8 mouse cellular contexts compared by ENCODE assay signal in the genomic region with DNA sequence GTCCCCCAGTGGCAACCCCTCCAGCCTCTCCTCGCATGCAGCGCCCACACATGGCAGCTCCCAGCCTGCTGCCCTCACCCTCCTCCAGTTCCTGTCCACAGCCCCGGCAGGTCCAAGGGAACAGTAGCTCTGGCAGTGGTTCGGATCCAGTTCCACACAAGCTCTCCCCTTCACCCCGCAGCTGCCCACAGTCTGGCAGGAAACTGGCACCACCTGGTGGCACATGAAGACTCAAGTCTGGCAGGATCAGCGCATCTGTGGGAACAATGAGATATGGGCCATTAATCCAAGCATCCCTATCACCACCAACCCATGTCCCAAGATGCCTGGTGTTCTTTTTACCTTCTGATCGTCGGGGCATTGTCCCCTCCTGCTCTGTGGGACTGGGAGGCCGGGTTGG. TPM values are rescaled to one million over a fixed set of nuclear protein-coding genes. Genes with fewer than 3 reads are reported as not detected.
DNase-seq lines count a peak whose midpoint lies in the region; ATAC-seq and TF ChIP-seq lines count a peak whose summit lies in the region.

No protein-coding gene starts in this region.

- H3K27me3 ChIP-seq in heart, embryonic 11.5 days (ENCODE audit: control insufficient read depth, insufficient read depth, low read length): no peaks in the 10 kb centered on the region
- no peaks in the 10 kb centered on the region for H3K27me3 ChIP-seq in neural tube, embryonic 12.5 days (replicated peaks)
- H3K27me3 ChIP-seq in neural tube, embryonic 15.5 days (replicated peaks): no peaks in the 10 kb centered on the region
- no peaks in the 10 kb centered on the region for H3K27me3 ChIP-seq in forebrain, postnatal 0 days (ENCODE audit: insufficient read depth, low read length)

- H3K4me3 ChIP-seq in heart, embryonic 11.5 days (ENCODE audit: low read depth, low read length): 0 out of 2 replicates have a peak overlapping the region, but pooled peaks have one; percentile 2
- H3K4me3 ChIP-seq in neural tube, embryonic 12.5 days: 0 out of 2 replicates have a peak overlapping the region, but pooled peaks have one; percentile 0
- H3K4me3 ChIP-seq in neural tube, embryonic 15.5 days (replicated peaks): no peak overlapping the region
- H3K4me3 ChIP-seq in forebrain, postnatal 0 days (ENCODE audit: low read depth, low read length): no peak overlapping the region

- peaks cover 9% of the 10 kb centered on the region; the same call in 1 of the 2 replicates for H3K4me1 ChIP-seq in heart, embryonic 11.5 days (ENCODE audit: control insufficient read depth, insufficient read depth, low read length)
- H3K4me1 ChIP-seq in neural tube, embryonic 12.5 days: peaks cover 23% of the 10 kb centered on the region
- H3K4me1 ChIP-seq in neural tube, embryonic 15.5 days: peaks cover 29% of the 10 kb centered on the region
- H3K4me1 ChIP-seq in forebrain, postnatal 0 days (ENCODE audit: insufficient read depth): peaks cover 6% of the 10 kb centered on the region; the same call in 1 of the 2 replicates

- ATAC-seq in heart, embryonic 11.5 days (replicated peaks; ENCODE audit: insufficient number of reproducible peaks, low FRiP score, low TSS enrichment): no peak
- no peak for ATAC-seq in neural tube, embryonic 12.5 days (ENCODE audit: low FRiP score, low read depth)
- no peak for ATAC-seq in neural tube, embryonic 15.5 days (ENCODE audit: low FRiP score)
- ATAC-seq in forebrain, postnatal 0 days: no peak

- DNase-seq in heart, postnatal 4 days: no peak
- no peak for DNase-seq in forebrain, postnatal 0 days
- peak; percentile 16 for DNase-seq in retina, embryonic 14.5 days (ENCODE audit: low spot score)
- DNase-seq in right cerebral cortex, adult 2 months (ENCODE audit: low spot score in 2 of 2): no peak
- no peak for DNase-seq in Muller cell, postnatal 12 days (ENCODE audit: inconsistent ontology term)

- peaks cover 54% of the 10 kb centered on the region for H3K36me3 ChIP-seq in heart, embryonic 11.5 days (ENCODE audit: control insufficient read depth, insufficient read depth, low read length)
- H3K36me3 ChIP-seq in neural tube, embryonic 12.5 days: peaks cover 84% of the 10 kb centered on the region
- H3K36me3 ChIP-seq in neural tube, embryonic 15.5 days: peaks cover 79% of the 10 kb centered on the region
- H3K36me3 ChIP-seq in forebrain, postnatal 0 days (ENCODE audit: insufficient read depth): peaks cover 81% of the 10 kb centered on the region

- H3K4me2 ChIP-seq in heart, embryonic 11.5 days: no peak overlapping the region
- H3K4me2 ChIP-seq in neural tube, embryonic 12.5 days (replicated peaks): peak overlapping the region; percentile 87; the same call in 1 of the 2 replicates
- no peak overlapping the region for H3K4me2 ChIP-seq in neural tube, embryonic 15.5 days
- H3K4me2 ChIP-seq in forebrain, postnatal 0 days (ENCODE audit: low read depth): no peak overlapping the region

- TF ChIP-seq CTCF in forebrain, postnatal 0 days (IDR thresholded peaks at IDR 0.05; ENCODE audit: low read depth): peak; percentile 36

- H3K9ac ChIP-seq in heart, embryonic 11.5 days (ENCODE audit: low read depth, low read length): no peak overlapping the region
- peak overlapping the region; percentile 17; the same call in 1 of the 2 replicates for H3K9ac ChIP-seq in neural tube, embryonic 12.5 days
- H3K9ac ChIP-seq in neural tube, embryonic 15.5 days (replicated peaks): no peak overlapping the region
- no peak overlapping the region for H3K9ac ChIP-seq in forebrain, postnatal 0 days

- no peak overlapping the region for H3K27ac ChIP-seq in heart, embryonic 11.5 days (ENCODE audit: low read depth, low read length)
- no peak overlapping the region for H3K27ac ChIP-seq in neural tube, embryonic 12.5 days
- H3K27ac ChIP-seq in neural tube, embryonic 15.5 days (replicated peaks): no peak overlapping the region
- no peak overlapping the region for H3K27ac ChIP-seq in forebrain, postnatal 0 days (ENCODE audit: low read depth, low read length)

- H3K9me3 ChIP-seq in heart, embryonic 11.5 days (replicated peaks; ENCODE audit: control insufficient read depth, low read length): peaks cover 5% of the 10 kb centered on the region
- peaks cover 5% of the 10 kb centered on the region for H3K9me3 ChIP-seq in neural tube, embryonic 12.5 days
- peaks cover 4% of the 10 kb centered on the region for H3K9me3 ChIP-seq in neural tube, embryonic 15.5 days (replicated peaks)
- H3K9me3 ChIP-seq in forebrain, postnatal 0 days (ENCODE audit: low read length): peaks cover 4% of the 10 kb centered on the region; the same call in 1 of the 2 replicates

- WGBS in heart, embryonic 11.5 days (ENCODE audit: insufficient replicate concordance): 87% methylated on average over 9 of the region's 9 CpGs
- WGBS in neural tube, embryonic 12.5 days: 87% methylated on average over 9 of the region's 9 CpGs
- WGBS in neural tube, embryonic 15.5 days: 75% methylated on average over 9 of the region's 9 CpGs
- WGBS in forebrain, postnatal 0 days: 76% methylated on average over 9 of the region's 9 CpGs

RNA-seq across cellular contexts. Expression of a gene that starts 2.2 kb away (rescaled TPM):
- 4.8 and 5.0 TPM in 2 replicates for polyA plus RNA-seq in heart, embryonic 11.5 days (2014; fragmentation: Nextera tagmentation; extraction: Ambion mirVana)
- 10 to 100 TPM; 13.7 to 14.4 TPM for total RNA-seq in heart, postnatal 4 days (2021)
- polyA plus RNA-seq in neural tube, embryonic 12.5 days (2016; fragmentation: Nextera tagmentation; extraction: Ambion mirVana): 24.2 and 27.3 TPM in 2 replicates
- polyA plus RNA-seq in neural tube, embryonic 15.5 days (2015; fragmentation: Nextera tagmentation; extraction: Ambion mirVana): 14.2 and 14.9 TPM in 2 replicates
- total RNA-seq in forebrain, postnatal 0 days (2014; rRNA removed): 6.7 and 10.9 TPM in 2 replicates
- polyA plus RNA-seq in forebrain, postnatal 0 days (2015; fragmentation: Nextera tagmentation; extraction: Ambion mirVana): 10.8 and 11.8 TPM in 2 replicates

RNA-seq across cellular contexts. Expression of a gene that starts 6.7 kb away (rescaled TPM):
- polyA plus RNA-seq in heart, embryonic 11.5 days (2014; fragmentation: Nextera tagmentation; extraction: Ambion mirVana): 56.7 and 58.6 TPM in 2 replicates
- 10 to 100 TPM; 38.6 to 39.4 TPM for total RNA-seq in heart, postnatal 4 days (2021)
- polyA plus RNA-seq in neural tube, embryonic 12.5 days (2016; fragmentation: Nextera tagmentation; extraction: Ambion mirVana): 71.7 and 80.3 TPM in 2 replicates
- 86.8 and 90.4 TPM in 2 replicates for polyA plus RNA-seq in neural tube, embryonic 15.5 days (2015; fragmentation: Nextera tagmentation; extraction: Ambion mirVana)
- total RNA-seq in forebrain, postnatal 0 days (2014; rRNA removed): 45.3 and 70.8 TPM in 2 replicates
- polyA plus RNA-seq in forebrain, postnatal 0 days (2015; fragmentation: Nextera tagmentation; extraction: Ambion mirVana): 76.6 and 95.3 TPM in 2 replicates

RNA-seq across cellular contexts. Expression of a gene that starts 6.9 kb away (rescaled TPM):
- 115 and 122 TPM in 2 replicates for polyA plus RNA-seq in heart, embryonic 11.5 days (2014; fragmentation: Nextera tagmentation; extraction: Ambion mirVana)
- total RNA-seq in heart, postnatal 4 days (2021): 10 to 100 TPM; 88.3 to 88.7 TPM
- polyA plus RNA-seq in neural tube, embryonic 12.5 days (2016; fragmentation: Nextera tagmentation; extraction: Ambion mirVana): 131 and 134 TPM in 2 replicates
- polyA plus RNA-seq in neural tube, embryonic 15.5 days (2015; fragmentation: Nextera tagmentation; extraction: Ambion mirVana): 111 and 120 TPM in 2 replicates
- total RNA-seq in forebrain, postnatal 0 days (2014; rRNA removed): 91.6 and 104 TPM in 2 replicates
- polyA plus RNA-seq in forebrain, postnatal 0 days (2015; fragmentation: Nextera tagmentation; extraction: Ambion mirVana): 96.9 and 108 TPM in 2 replicates

RNA-seq across cellular contexts. Expression of a gene that starts 19.9 kb away (rescaled TPM):
- 48.2 and 50.8 TPM in 2 replicates for polyA plus RNA-seq in heart, embryonic 11.5 days (2014; fragmentation: Nextera tagmentation; extraction: Ambion mirVana)
- 10 to 100 TPM; 47.3 to 55.7 TPM for total RNA-seq in heart, postnatal 4 days (2021)
- 86.7 and 90.5 TPM in 2 replicates for polyA plus RNA-seq in neural tube, embryonic 12.5 days (2016; fragmentation: Nextera tagmentation; extraction: Ambion mirVana)
- polyA plus RNA-seq in neural tube, embryonic 15.5 days (2015; fragmentation: Nextera tagmentation; extraction: Ambion mirVana): 54.0 and 61.9 TPM in 2 replicates
- 36.8 and 49.8 TPM in 2 replicates for total RNA-seq in forebrain, postnatal 0 days (2014; rRNA removed)
- 36.2 and 52.9 TPM in 2 replicates for polyA plus RNA-seq in forebrain, postnatal 0 days (2015; fragmentation: Nextera tagmentation; extraction: Ambion mirVana)

RNA-seq across cellular contexts. Expression of a gene that starts 20.2 kb away (rescaled TPM):
- polyA plus RNA-seq in heart, embryonic 11.5 days (2014; fragmentation: Nextera tagmentation; extraction: Ambion mirVana): 0.76 and 1.2 TPM in 2 replicates
- total RNA-seq in heart, postnatal 4 days (2021): 1 to 10 TPM in 1 of 2 experiments, under 1 TPM in 1; 0.86 to 1.1 TPM
- polyA plus RNA-seq in neural tube, embryonic 12.5 days (2016; fragmentation: Nextera tagmentation; extraction: Ambion mirVana): 1.5 and 2.4 TPM in 2 replicates
- polyA plus RNA-seq in neural tube, embryonic 15.5 days (2015; fragmentation: Nextera tagmentation; extraction: Ambion mirVana): 1.5 and 1.9 TPM in 2 replicates
- 6.4 and 9.3 TPM in 2 replicates for total RNA-seq in forebrain, postnatal 0 days (2014; rRNA removed)
- 1.4 and 2.1 TPM in 2 replicates for polyA plus RNA-seq in forebrain, postnatal 0 days (2015; fragmentation: Nextera tagmentation; extraction: Ambion mirVana)

Comparison
In these comparisons a context has a peak if more than half of its experiments do, and no peak if none do; other contexts are left out.
1. H3K4me3 ChIP-seq: peak in heart, embryonic 11.5 days (single experiment) and neural tube, embryonic 12.5 days (single experiment); none in neural tube, embryonic 15.5 days (single experiment) and forebrain, postnatal 0 days (single experiment).